Mouse (Mus musculus) olfactory bulb, adult 2 months (tissue): ENCODE measurements around the gene Zfp956.

Experiments
- CTCF ChIP-seq: fragments of 200-500 bp; IDR thresholded peaks from 2 replicates; pipeline ENCODE4 v1.5.1; 2012; ENCODE audit warnings: low read depth, mild to moderate bottlenecking, low read length, moderate library complexity; ENCODE audit not compliant: insufficient read depth
- POLR2A ChIP-seq: fragments of 200-500 bp; IDR thresholded peaks from 2 replicates; pipeline ENCODE4 v1.6.1; 2012; ENCODE audit warnings: mild to moderate bottlenecking, low read depth, low read length, moderate library complexity; ENCODE audit not compliant: insufficient read depth

DNA sequence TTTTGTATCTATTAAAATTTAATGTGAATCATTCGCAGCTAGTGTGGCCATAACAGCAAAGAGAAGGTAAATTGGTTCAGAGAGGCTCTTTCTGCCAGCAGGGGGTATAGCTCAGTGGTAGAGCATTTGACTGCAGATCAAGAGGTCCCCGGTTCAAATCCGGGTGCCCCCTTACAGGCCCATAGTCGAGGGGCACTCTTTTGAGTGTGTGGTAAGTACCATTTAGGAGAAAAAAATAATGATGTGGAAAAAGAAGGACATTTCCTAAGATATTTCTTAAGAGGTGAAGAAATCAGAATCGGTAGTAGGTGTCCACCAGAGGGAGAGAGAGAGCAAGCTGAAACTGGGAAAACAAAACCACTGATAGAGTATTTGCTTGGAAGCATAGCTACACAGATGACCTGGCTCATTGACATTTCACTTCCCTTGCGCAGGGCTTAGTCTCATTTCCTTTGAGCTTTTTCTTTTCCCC, 25.7 kb downstream of the Zfp956 start:
- no peak for TF ChIP-seq POLR2A
- TF ChIP-seq CTCF: no peak
